Mouse (Mus musculus) olfactory bulb, adult 2 months (tissue): ENCODE measurements at regions not wholly inside any gene's neighbourhood (a gene's known extent, or its start where the extent isn't known, plus 50 kb on each side); places are given as distances from the start of the nearest gene placed in this dataset.

Experiments
- CTCF ChIP-seq: fragments of 200-500 bp; IDR thresholded peaks from 2 replicates; pipeline ENCODE4 v1.5.1; 2012; ENCODE audit warnings: low read depth, mild to moderate bottlenecking, low read length, moderate library complexity; ENCODE audit not compliant: insufficient read depth
- POLR2A ChIP-seq: fragments of 200-500 bp; IDR thresholded peaks from 2 replicates; pipeline ENCODE4 v1.6.1; 2012; ENCODE audit warnings: mild to moderate bottlenecking, low read depth, low read length, moderate library complexity; ENCODE audit not compliant: insufficient read depth

DNA sequence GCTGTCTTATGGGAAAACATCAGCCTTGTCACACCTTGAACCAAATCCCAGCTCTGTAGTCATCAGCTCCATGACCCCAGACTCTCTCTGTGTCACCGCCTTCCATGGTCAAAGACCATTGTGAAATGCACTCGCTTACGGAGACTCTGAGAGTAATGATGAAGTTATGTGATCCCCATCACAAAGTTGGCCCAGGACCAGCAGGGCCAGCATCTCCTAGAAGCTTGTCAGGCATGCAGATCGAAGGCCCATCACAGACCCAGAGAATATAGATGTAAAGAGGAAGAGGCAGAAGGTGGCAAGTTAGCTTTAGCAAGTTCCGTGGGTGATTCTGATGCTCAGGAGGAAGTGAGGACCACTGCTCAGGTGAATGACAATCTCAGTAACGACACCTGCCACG, 125.2 kb upstream of the Sgk1 start:
- TF ChIP-seq POLR2A, result no peak
- no peak for TF ChIP-seq CTCF
